Mouse (Mus musculus) limb, embryonic 11.5 days (tissue): ENCODE measurements around the gene Rps24. TPM values are rescaled to one million over a fixed set of nuclear protein-coding genes. Genes with fewer than 3 reads are reported as not detected.
A peak's percentile ranks its signal among the peaks of the same experiment; 100 is the strongest.
"Not testable (repeated sequence)": the region's sequence is repeated elsewhere in the genome, so short reads cannot be mapped to it uniquely, and the experiment has no call there.

Source experiments
- ATAC-seq: fragments of 200-750 bp; cut with Nextera tagmentation; 2 replicates; pipeline ENCODE4 v1.8.0; 2017; ENCODE audit warnings: low read depth; ENCODE audit not compliant: insufficient number of reproducible peaks, low FRiP score, low TSS enrichment
- DNase-seq: peaks from one replicate; pipeline ENCODE4 v3.0.0-alpha.2; 2015; ENCODE audit warnings: low spot score
- H3K27ac ChIP-seq: fragments of 300-500 bp; sonication (generic); replicated peaks from 2 replicates; pipeline ENCODE4 v1.5.1; 2014; ENCODE audit warnings: low read depth, mild to moderate bottlenecking, low read length
- H3K27me3 ChIP-seq: fragments of 300-500 bp; sonication (generic); 2 replicates; pipeline ENCODE4 v1.6.1; 2014; ENCODE audit warnings: mild to moderate bottlenecking, low read length, mixed read lengths; ENCODE audit not compliant: control insufficient read depth, insufficient read depth
- H3K36me3 ChIP-seq: fragments of 300-500 bp; sonication (generic); 2 replicates; pipeline ENCODE4 v1.6.1; 2014; ENCODE audit warnings: mild to moderate bottlenecking, low read length, moderate library complexity, mixed read lengths; ENCODE audit not compliant: control insufficient read depth, insufficient read depth
- H3K4me1 ChIP-seq: fragments of 300-500 bp; sonication (generic); 2 replicates; pipeline ENCODE4 v1.6.1; 2014; ENCODE audit warnings: low read length, mixed read lengths; ENCODE audit not compliant: control insufficient read depth, insufficient read depth
- H3K4me2 ChIP-seq: fragments of 300-500 bp; sonication (generic); 2 replicates; pipeline ENCODE4 v1.6.1; 2014; ENCODE audit warnings: low read depth, mild to moderate bottlenecking, moderate library complexity; ENCODE audit not compliant: severe bottlenecking
- H3K4me3 ChIP-seq: fragments of 300-500 bp; sonication (generic); 2 replicates; pipeline ENCODE4 v1.5.1; 2014; ENCODE audit warnings: low read depth, low read length
- H3K9ac ChIP-seq: fragments of 300-500 bp; sonication (generic); 2 replicates; pipeline ENCODE4 v1.6.1; 2014; ENCODE audit warnings: mild to moderate bottlenecking, low read length
- H3K9me3 ChIP-seq: fragments of 300-500 bp; sonication (generic); 2 replicates; pipeline ENCODE4 v1.6.1; 2016; ENCODE audit warnings: low read length; ENCODE audit not compliant: control insufficient read depth
- WGBS: fragments of 180-500 bp; shearing (Covaris S2); extraction: QIAGEN DNeasy Blood & Tissue Kit; methylation state at CpG from one replicate; pipeline ENCODE4 v1.1.7; 2014; 5-methylcytosine and 5-hydroxymethylcytosine counted together
- polyA plus RNA-seq: library from polyadenylated mRNA; unstranded; fragments of >200 nt; fragmentation: Nextera tagmentation; extraction: Ambion mirVana; gene quantifications from 2 replicates; pipeline ENCODE4 v1.2.1, GENCODE M21; 2014

Rps24 gene
- polyA plus RNA-seq = 1,286 and 1,293 TPM in 2 replicates

DNA sequence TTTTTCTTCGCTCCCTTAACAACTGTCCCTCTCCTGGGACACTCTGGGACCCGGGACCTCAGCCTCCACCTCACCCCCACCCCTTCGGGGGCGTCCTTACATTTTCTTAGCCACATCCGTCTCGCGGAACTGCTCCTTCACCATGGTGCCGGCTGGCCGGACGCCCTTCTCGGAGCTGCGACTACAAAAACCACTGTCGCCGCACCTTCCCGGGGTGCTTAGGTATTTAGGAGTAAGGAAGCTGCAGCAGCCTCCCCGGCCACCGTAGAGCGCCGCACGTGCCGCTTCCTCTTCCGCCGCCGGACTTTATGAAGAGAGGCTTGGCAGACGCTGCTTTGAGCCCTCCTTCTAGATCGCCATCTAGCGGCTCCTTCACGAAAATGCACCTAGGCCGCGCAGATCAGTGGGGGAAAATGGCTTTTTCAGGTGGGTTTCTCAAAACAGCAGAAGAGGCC is at the start of gene Rps24, which contains the start of gene Polr3a:
Rps24 (plus strand) TSS at position 353 of the 455 bp plus-strand sequence.
Polr3a (minus strand) TSS at position 286 of the 455 bp plus-strand sequence.
- peak; percentile 69; the same call in 1 of the 2 replicates for ATAC-seq
- peak; percentile 94 for DNase-seq
- WGBS = under 1% methylated on average over 30 of the region's 30 CpGs
- Histone ChIP-seq H3K9me3 (no peaks in the 10 kb centered on the region), H3K27ac (no peak within 1 kb of the TSS), H3K27me3 (no peaks in the 10 kb centered on the region), H3K36me3 (no peaks in the 10 kb centered on the region; the same call in 1 of the 2 replicates), H3K9ac (peak within 1 kb of the TSS; percentile 64), H3K4me1 (peaks cover 8% of the 10 kb centered on the region), H3K4me2 (peak within 1 kb of the TSS; percentile 65), H3K4me3 (peak within 1 kb of the TSS; percentile 89)

DNA sequence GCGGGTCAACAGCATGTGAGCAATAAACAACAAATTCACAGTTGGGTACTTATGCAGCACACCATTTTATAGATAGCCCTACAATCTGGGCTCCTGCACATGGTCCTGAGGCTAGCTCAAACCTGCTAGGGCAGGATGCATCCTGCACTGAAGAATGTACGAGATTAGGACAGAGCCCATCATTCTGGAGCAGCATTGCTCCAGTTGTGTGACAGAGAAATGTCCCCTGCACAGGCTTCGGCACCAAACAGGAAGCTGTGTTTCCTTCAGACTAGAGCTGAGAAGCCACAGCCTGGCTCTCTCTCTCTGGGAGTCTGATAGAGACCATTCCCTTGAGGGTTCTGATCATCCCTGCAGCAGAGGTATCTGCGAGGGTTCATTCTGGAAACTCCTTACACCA is 43.4 kb upstream of the Rps24 start:
- H3K4me2 ChIP-seq, H3K4me1 ChIP-seq, H3K4me3 ChIP-seq, H3K27ac ChIP-seq, ATAC-seq, H3K36me3 ChIP-seq, H3K9me3 ChIP-seq, H3K9ac ChIP-seq, H3K27me3 ChIP-seq: not testable (repeated sequence)
- DNase-seq = peak; percentile 13
- WGBS = 85% methylated on average over 4 of the region's 4 CpGs

DNA sequence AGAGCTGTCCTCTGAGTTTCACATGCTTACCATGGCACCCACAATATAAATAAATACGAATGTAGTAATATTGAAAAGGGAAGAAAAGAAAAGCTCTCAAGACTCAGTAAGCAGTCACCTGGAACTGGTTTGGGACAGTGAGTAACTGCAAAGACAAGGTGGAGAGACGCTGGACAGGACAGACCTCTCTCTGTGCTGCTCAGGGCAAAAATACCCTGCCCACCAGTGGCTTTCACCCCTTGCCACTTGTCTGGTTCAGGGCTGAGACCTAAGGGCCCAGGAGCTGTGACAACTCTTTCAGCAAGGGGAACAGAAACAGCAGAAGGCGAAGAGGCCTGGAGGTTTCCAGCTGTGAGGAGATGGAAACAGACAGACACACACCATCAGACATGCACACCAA is 28.7 kb upstream of the Rps24 start:
- Histone ChIP-seq H3K4me3 (no peak overlapping the region), H3K27ac (no peak overlapping the region), H3K4me1 (no peaks in the 10 kb centered on the region), H3K27me3 (no peaks in the 10 kb centered on the region), H3K4me2 (no peak overlapping the region), H3K9me3 (no peaks in the 10 kb centered on the region), H3K9ac (no peak overlapping the region), H3K36me3 (peaks cover 29% of the 10 kb centered on the region)
- ATAC-seq (no peak), DNase-seq (no peak)
- 81% methylated on average over 3 of the region's 3 CpGs for WGBS

DNA sequence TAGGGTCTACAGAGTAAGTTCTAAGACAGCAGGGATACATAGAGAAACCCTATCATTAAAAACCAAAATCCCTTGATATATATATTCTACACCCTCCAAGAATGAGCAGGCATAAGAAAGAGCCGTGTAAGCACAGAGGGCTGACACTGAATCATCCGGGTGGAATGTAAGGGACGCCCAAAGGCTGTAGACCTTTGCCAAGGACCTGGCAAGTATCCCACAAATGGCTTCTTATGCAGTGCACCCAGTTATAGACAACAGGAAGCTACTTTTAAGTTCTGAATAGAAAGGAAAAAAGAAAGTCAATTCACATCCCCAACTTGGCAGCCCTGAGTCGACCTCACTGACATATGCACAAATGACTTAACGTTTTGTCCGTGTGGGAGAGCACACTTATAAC is 18.1 kb upstream of the Rps24 start:
- H3K9me3 ChIP-seq = no peaks in the 10 kb centered on the region
- WGBS = 94% methylated on average over 6 of the region's 6 CpGs
- DNase-seq = no peak
- H3K4me1 ChIP-seq = no peaks in the 10 kb centered on the region
- no peak for ATAC-seq
- no peak overlapping the region for H3K9ac ChIP-seq
- H3K4me2 ChIP-seq = no peak overlapping the region
- H3K27me3 ChIP-seq = no peaks in the 10 kb centered on the region
- H3K27ac ChIP-seq = no peak overlapping the region
- H3K4me3 ChIP-seq = no peak overlapping the region
- peaks cover 35% of the 10 kb centered on the region for H3K36me3 ChIP-seq

DNA sequence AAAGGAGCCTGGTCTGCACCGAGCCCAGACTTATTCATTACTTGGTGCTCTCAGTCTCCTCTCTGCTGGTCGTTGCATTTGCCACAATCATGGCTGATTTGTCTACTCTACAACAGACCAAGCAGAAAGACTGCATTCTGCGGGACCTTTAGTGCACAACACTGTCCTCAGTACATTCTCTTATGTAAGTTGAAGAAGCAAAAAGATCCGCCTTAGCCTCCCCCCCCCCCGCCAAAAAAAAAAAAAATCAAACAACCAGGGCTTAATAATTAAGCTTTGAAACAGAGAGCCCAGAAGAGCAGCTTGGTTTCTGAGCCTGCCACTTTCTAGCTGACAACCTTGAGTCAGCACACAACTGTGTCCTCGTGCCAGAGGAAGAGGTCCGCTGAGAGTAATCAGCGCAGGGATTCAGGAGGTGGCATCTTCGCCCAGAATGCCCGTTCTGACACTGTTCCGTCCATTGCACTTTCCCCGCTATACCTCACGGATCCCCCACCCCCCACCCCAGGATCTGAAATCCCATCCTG is 621 bp upstream of the Rps24 start:
- DNase-seq (no peak), ATAC-seq (no peak)
- peak overlapping the region; percentile 65 for H3K4me2 ChIP-seq
- peak overlapping the region; percentile 89 for H3K4me3 ChIP-seq
- no peaks in the 10 kb centered on the region; the same call in 1 of the 2 replicates for H3K36me3 ChIP-seq
- peak overlapping the region; percentile 64 for H3K9ac ChIP-seq
- H3K4me1 ChIP-seq = peaks cover 5% of the 10 kb centered on the region
- H3K9me3 ChIP-seq = no peaks in the 10 kb centered on the region
- H3K27ac ChIP-seq = no peak overlapping the region
- WGBS = 9% methylated on average over 13 of the region's 13 CpGs
- no peaks in the 10 kb centered on the region for H3K27me3 ChIP-seq

DNA sequence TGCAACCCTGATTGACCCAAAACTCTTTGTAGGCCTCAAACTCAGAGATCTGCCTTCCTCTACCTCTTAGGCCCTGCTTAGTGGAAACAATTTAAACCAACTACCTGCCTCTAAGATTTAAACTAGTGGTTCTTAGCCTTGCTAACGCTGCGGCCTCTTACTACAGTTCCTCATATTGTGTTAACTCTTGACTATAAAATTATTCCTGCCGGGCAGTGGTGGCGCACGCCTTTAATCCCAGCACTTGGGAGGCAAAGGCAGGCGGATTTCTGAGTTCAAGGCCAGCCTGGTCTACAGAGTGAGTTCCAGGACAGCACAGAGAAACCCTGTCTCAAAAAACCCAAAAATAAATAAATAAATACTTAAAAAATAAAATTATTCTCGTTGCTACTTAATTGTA is 2.8 kb downstream of the Rps24 start:
- not testable (repeated sequence) for ATAC-seq, DNase-seq, H3K4me3 ChIP-seq, H3K27me3 ChIP-seq, H3K9me3 ChIP-seq, H3K4me2 ChIP-seq, H3K27ac ChIP-seq, H3K36me3 ChIP-seq, H3K9ac ChIP-seq
- peaks cover 10% of the 10 kb centered on the region for H3K4me1 ChIP-seq
- WGBS = 92% methylated on average over 7 of the region's 7 CpGs

DNA sequence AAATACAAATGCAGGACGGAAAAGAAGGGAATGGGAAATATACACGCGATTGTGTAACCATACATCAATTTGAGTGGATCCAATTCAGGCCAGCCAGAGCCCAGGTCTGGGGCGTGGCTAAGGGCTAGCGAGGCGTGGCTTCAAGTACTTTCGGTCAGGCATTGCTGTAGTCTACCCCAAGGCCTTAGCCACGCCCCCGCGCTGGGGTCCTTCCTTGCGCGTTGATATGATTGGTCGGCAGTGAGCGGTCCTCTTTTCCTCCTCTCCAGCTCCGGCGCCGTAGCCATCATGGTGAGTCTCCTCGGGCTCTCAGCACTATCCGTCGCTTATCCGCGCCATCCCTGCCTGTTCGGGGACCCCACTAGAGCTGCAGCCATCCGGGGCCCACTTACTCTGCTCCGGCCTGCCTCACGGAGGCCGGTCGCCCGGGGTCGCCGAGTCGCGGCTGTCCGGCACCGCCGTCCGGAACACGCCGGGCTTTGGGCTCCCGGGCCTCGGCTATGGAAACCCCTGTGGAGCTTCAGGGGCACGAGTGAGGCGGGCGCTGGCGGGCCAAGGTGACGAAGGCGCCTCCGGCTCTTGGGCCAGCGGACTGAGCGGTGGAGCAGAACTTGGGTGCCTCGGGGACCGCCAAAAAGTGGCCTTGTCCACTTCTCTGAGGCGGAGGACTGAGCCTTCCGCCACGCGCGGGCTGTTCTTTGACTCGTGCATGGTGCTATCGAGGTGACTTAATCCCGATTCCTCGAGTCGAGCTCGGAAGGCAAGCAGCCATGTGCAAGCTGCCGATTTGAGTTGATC is 3.7 kb downstream of the Rps24 start:
- Histone ChIP-seq H3K4me1 (peaks cover 10% of the 10 kb centered on the region), H3K36me3 (peaks cover 12% of the 10 kb centered on the region; the same call in 1 of the 2 replicates), H3K27me3 (no peaks in the 10 kb centered on the region), H3K4me3 (peak overlapping the region; percentile 98), H3K4me2 (peak overlapping the region; percentile 89), H3K9me3 (no peaks in the 10 kb centered on the region), H3K9ac (peak overlapping the region; percentile 99), H3K27ac (peak overlapping the region; percentile 86)
- under 1% methylated on average over 64 of the region's 64 CpGs for WGBS
- DNase-seq = peak; percentile 99
- peak; percentile 92 for ATAC-seq

DNA sequence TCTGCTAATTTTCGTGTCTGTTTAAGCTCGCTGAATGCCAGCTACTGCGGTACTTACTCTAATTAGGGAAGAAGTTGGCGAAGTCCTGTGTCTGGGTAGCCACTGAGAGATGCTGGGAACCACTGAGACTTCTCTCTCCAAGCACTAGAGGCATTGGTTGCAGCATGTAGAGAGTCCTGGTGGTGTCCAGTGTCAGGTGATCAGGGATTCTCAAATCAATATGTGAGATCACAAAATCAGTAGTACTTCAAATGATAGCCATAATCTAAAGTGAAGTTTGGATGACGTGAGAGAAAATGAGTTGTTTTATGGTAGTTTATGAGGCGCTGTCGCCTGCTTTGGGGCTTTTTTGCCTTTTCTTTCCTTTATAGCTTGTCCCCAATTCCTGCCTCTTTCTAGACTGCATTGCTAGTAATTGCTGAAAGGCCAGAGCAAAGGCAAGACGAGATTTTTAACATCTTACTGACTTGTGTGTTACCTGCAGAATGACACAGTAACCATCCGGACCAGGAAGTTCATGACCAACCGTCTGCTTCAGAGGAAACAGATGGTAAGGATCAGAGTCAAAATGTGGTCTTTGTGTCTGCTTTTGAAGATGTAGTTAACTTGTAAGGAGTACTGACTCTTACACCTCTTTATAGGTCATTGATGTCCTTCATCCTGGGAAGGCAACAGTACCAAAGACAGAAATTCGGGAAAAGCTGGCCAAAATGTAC is 4.5 kb downstream of the Rps24 start:
- ATAC-seq (no peak), DNase-seq (no peak)
- Histone ChIP-seq H3K4me3 (peak overlapping the region; percentile 98), H3K4me2 (peak overlapping the region; percentile 89), H3K9ac (peak overlapping the region; percentile 99), H3K36me3 (peaks cover 16% of the 10 kb centered on the region; the same call in 1 of the 2 replicates), H3K4me1 (0 out of 2 replicates have a peak, but pooled peaks cover 5% of the 10 kb centered on the region), H3K27ac (peak overlapping the region; percentile 86), H3K27me3 (no peaks in the 10 kb centered on the region), H3K9me3 (no peaks in the 10 kb centered on the region)
- WGBS = 4% methylated on average over 11 of the region's 11 CpGs
